ENCODE assay signal across 24 mouse cellular contexts in the genomic region with DNA sequence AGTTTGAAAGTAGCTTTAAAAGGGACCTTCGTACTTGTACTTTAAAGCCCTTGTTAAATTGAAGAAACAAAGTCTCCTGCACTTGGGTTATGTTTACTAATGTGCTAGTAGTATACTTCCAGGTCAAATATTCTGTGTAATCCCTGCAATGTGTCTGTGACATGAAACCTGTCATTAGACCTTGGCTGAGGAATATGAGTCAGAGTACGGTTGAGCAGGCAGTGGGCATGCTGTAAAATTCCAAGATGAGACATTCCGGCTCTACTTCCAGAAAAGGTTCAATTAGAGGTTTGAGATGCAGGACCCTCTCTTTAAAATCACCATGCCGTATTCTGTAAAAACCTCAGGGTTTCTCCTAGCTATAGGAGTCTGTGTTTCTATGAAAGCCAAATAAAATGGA.
"Had no signal": no experiment of that assay in that cellular context is flagged by ENCODE, and none has a peak within 500 bp of the region (broad histone marks: within the 10 kb centered on the region; RNA-seq: fewer than 3 reads in every experiment).

No protein-coding gene starts in this region.

- H3K9me3 ChIP-seq: limb, embryonic 12.5 days; limb, embryonic 15.5 days; midbrain, embryonic 12.5 days; midbrain, embryonic 15.5 days; neural tube, embryonic 12.5 days; neural tube, embryonic 15.5 days had no signal

- H3K27ac ChIP-seq: kidney, postnatal 0 days; layer of hippocampus, adult 2 months; limb, embryonic 12.5 days; limb, embryonic 15.5 days; liver, embryonic 14.5 days; macrophage; midbrain, embryonic 12.5 days; midbrain, embryonic 15.5 days; neural tube, embryonic 12.5 days; neural tube, embryonic 15.5 days; stomach, postnatal 0 days had no signal

- H3K27me3 ChIP-seq: limb, embryonic 12.5 days; limb, embryonic 15.5 days; midbrain, embryonic 15.5 days; neural tube, embryonic 12.5 days; neural tube, embryonic 15.5 days had no signal

- H3K9ac ChIP-seq: limb, embryonic 12.5 days; limb, embryonic 15.5 days; liver, embryonic 14.5 days; liver, postnatal 0 days; lung, embryonic 14.5 days; midbrain, embryonic 12.5 days; midbrain, embryonic 15.5 days; neural tube, embryonic 12.5 days; neural tube, embryonic 15.5 days had no signal

- H3K36me3 ChIP-seq: limb, embryonic 12.5 days; limb, embryonic 15.5 days; midbrain, embryonic 12.5 days; midbrain, embryonic 15.5 days; neural tube, embryonic 12.5 days; neural tube, embryonic 15.5 days had no signal

- H3K4me3 ChIP-seq: layer of hippocampus, adult 2 months; limb, embryonic 12.5 days; limb, embryonic 15.5 days; midbrain, embryonic 12.5 days; midbrain, embryonic 15.5 days; neural tube, embryonic 12.5 days; neural tube, embryonic 15.5 days had no signal

- H3K4me2 ChIP-seq: limb, embryonic 12.5 days; limb, embryonic 15.5 days; liver, embryonic 11.5 days; lung, embryonic 14.5 days; midbrain, embryonic 12.5 days; midbrain, embryonic 15.5 days; neural tube, embryonic 12.5 days; neural tube, embryonic 15.5 days had no signal

- DNase-seq: kidney, postnatal 25 days; layer of hippocampus, adult 9-11 months; left cerebral cortex, postnatal 4 days; liver, postnatal 0 days; right cerebral cortex, adult 18-20 months; right cerebral cortex, postnatal 14 days; right cerebral cortex, postnatal 4 days; thymus, adult 2 months; thymus, postnatal 14 days; thymus, postnatal 4 days had no signal

- ATAC-seq: liver, postnatal 0 days; lung, postnatal 0 days; midbrain, embryonic 15.5 days had no signal

- H3K4me1 ChIP-seq: midbrain, embryonic 15.5 days; neural tube, embryonic 15.5 days had no signal
